Mouse (Mus musculus) layer of hippocampus, adult 8-10 months (tissue): Measurements from ENCODE around the gene Hid1. TPM values are rescaled to one million over a fixed set of nuclear protein-coding genes. Genes with fewer than 3 reads are reported as not detected.

Experiments
- DNase-seq, 2 experiments: peaks; one replicate each; pipeline ENCODE4 v3.0.0; 2022; ENCODE audit warnings: low spot score in 2 of 2
- total RNA-seq, 4 experiments: library from RNA; stranded (reverse); gene quantifications; 2 replicates each; pipeline ENCODE4 v1.2.4; 2022

Hid1 gene
- total RNA-seq, 4 experiments from 2014 or later, result 104 to 119 (median 117) TPM

- DNase-seq, result no peak
Measured at GRCm38 (mm10) chr11:115337826-115338225, 29.7 kb downstream of the Hid1 start.

GRCm38 (mm10) chr11:115337350-115337749 lies 30.2 kb downstream of the Hid1 start:
- no peak for DNase-seq

- DNase-seq, result no peak
Measured at GRCm38 (mm10) chr11:115336115-115336514, 31.4 kb downstream of the Hid1 start.

- DNase-seq, result no peak
Measured at GRCm38 (mm10) chr11:115335223-115335622, 32.3 kb downstream of the Hid1 start.

- no peak for DNase-seq
Measured at GRCm38 (mm10) chr11:115334531-115334930, 33.0 kb downstream of the Hid1 start, which contains the start of gene Otop3. TSS of gene Otop3 (plus strand) at chr11:115334731.

- no peak for DNase-seq
Measured at GRCm38 (mm10) chr11:115329339-115329738, 38.2 kb downstream of the Hid1 start.

- peak in 1 of 2 experiments; percentile 42 for DNase-seq
Measured at GRCm38 (mm10) chr11:115326730-115327129, 40.8 kb downstream of the Hid1 start.

GRCm38 (mm10) chr11:115323354-115323753 lies 44.2 kb downstream of the Hid1 start:
- DNase-seq, result no peak

- no peak for DNase-seq
Measured at GRCm38 (mm10) chr11:115321906-115322693, 45.5 kb downstream of the Hid1 start, which contains the start of gene Ush1g. TSS of gene Ush1g (minus strand) at chr11:115322041.

GRCm38 (mm10) chr11:115319704-115320383 lies 47.7 kb downstream of the Hid1 start:
- no peak for DNase-seq

GRCm38 (mm10) chr11:115318245-115319027 lies 49.1 kb downstream of the Hid1 start:
- no peak for DNase-seq

- DNase-seq, result no peak
Measured at GRCm38 (mm10) chr11:115317204-115317603, 50.4 kb downstream of the Hid1 start.

GRCm38 (mm10) chr11:115314249-115314648 lies 53.3 kb downstream of the Hid1 start:
- no peak for DNase-seq

- DNase-seq, result no peak
Measured at GRCm38 (mm10) chr11:115308781-115309180, 58.8 kb downstream of the Hid1 start.

- no peak for DNase-seq
Measured at GRCm38 (mm10) chr11:115306863-115307262, 60.7 kb downstream of the Hid1 start, which contains the start of gene Otop2. TSS of gene Otop2 (plus strand) at chr11:115307163.

GRCm38 (mm10) chr11:115303167-115303566 lies 64.4 kb downstream of the Hid1 start:
- DNase-seq, result no peak

- no peak for DNase-seq
Measured at GRCm38 (mm10) chr11:115301351-115301750, 66.2 kb downstream of the Hid1 start.

- DNase-seq, result no peak
Measured at GRCm38 (mm10) chr11:115300745-115301144, 66.8 kb downstream of the Hid1 start.

GRCm38 (mm10) chr11:115298160-115298559 lies 69.4 kb downstream of the Hid1 start:
- no peak for DNase-seq
